Mouse (Mus musculus) liver, adult 2 months (tissue): ENCODE results near the gene P3h1.

Source experiments
- CTCF ChIP-seq: fragments of 200-500 bp; IDR thresholded peaks from 2 replicates; pipeline ENCODE4 v1.5.1; 2011; ENCODE audit warnings: low read depth, low read length, control low read depth
- POLR2A ChIP-seq: fragments of 200-500 bp; IDR thresholded peaks from 2 replicates; pipeline ENCODE4 v1.6.1; 2011; ENCODE audit warnings: low read length, control low read depth; ENCODE audit not compliant: insufficient read depth; ENCODE audit errors: extremely low read depth

- TF ChIP-seq CTCF (no peak), POLR2A (peak; percentile 92)
Measured at GRCm38 (mm10) chr4:119232410-119233255, at the start of gene P3h1, which contains the start of gene AU022252.
